Mouse (Mus musculus): ENCODE measurements around the gene Med19. TPM values are rescaled to one million over a fixed set of nuclear protein-coding genes. Genes with fewer than 3 reads are reported as not detected.
"Not testable (repeated sequence)": the region's sequence is repeated elsewhere in the genome, so short reads cannot be mapped to it uniquely, and the experiment has no call there.

The Med19 gene
- polyA plus RNA-seq, 1 experiment from 2014 or later: 41.3 TPM

GRCm38 (mm10) chr2:84671535-84671934 is 6.7 kb upstream of the Med19 start:
- Histone ChIP-seq H3K36me3 (peaks cover 58% of the 10 kb centered on the region), H3K4me2 (0 out of 2 replicates have a peak overlapping the region, but pooled peaks have one; percentile 71), H3K4me1 (peaks cover 15% of the 10 kb centered on the region), H3K27ac (0 out of 2 replicates have a peak overlapping the region, but pooled peaks have one; percentile 97)
- not testable (repeated sequence) for ATAC-seq (replicated peaks; ENCODE audit: low FRiP score); H3K9ac ChIP-seq; H3K4me3 ChIP-seq (replicated peaks); H3K27me3 ChIP-seq; H3K9me3 ChIP-seq (replicated peaks)
- 64% methylated on average over 4 of the region's 5 CpGs for WGBS

GRCm38 (mm10) chr2:84677270-84677967 is 783 bp upstream of the Med19 start:
- peak overlapping the region; percentile 83 for H3K27ac ChIP-seq
- WGBS: 9% methylated on average over 22 of the region's 22 CpGs

DNA sequence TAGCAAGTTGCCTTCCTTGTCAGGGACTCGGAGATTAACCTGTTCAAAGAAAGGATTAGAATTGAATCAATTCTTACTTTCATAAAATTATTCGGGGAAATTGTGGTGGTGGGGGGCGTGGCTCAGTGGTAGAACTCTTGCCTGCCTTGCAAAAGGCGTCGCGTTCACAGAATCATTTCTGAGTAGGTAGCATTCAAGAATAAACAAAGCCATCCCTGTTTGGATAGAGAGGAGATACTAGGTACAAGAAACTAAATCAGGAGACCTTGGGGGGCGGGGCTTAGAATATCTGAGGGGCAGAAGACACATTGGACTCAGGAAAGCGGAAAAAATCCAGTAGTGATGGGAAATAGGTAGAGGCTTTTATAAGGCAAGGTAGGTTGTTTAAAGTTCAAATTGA is 814 bp downstream of the Med19 start, which contains the start of gene Tmx2:
Gene Tmx2 (minus strand): TSS at position 125 of the 400 bp plus-strand sequence.
- ATAC-seq (replicated peaks; ENCODE audit: low FRiP score): no peak
- Histone ChIP-seq H3K27ac (peak within 1 kb of the TSS; percentile 88), H3K36me3 (peaks cover 34% of the 10 kb centered on the region), H3K27me3 (no peaks in the 10 kb centered on the region), H3K4me1 (peaks cover 20% of the 10 kb centered on the region), H3K9ac (peak within 1 kb of the TSS; percentile 94), H3K9me3 (replicated peaks) (no peaks in the 10 kb centered on the region), H3K4me3 (replicated peaks) (peak within 1 kb of the TSS; percentile 98), H3K4me2 (peak within 1 kb of the TSS; percentile 68)
- WGBS: 15% methylated on average over 8 of the region's 8 CpGs

More at GRCm38 (mm10) chr2:84677270-84677967, 783 bp upstream of the Med19 start:
- Histone ChIP-seq H3K4me2 (peak overlapping the region; percentile 61), H3K9me3 (replicated peaks) (no peaks in the 10 kb centered on the region), H3K9ac (peak overlapping the region; percentile 49), H3K4me3 (replicated peaks) (peak overlapping the region; percentile 98), H3K36me3 (peaks cover 45% of the 10 kb centered on the region), H3K27me3 (no peaks in the 10 kb centered on the region), H3K4me1 (peaks cover 20% of the 10 kb centered on the region)
- peak; percentile 65 for ATAC-seq (replicated peaks; ENCODE audit: low FRiP score)

DNA sequence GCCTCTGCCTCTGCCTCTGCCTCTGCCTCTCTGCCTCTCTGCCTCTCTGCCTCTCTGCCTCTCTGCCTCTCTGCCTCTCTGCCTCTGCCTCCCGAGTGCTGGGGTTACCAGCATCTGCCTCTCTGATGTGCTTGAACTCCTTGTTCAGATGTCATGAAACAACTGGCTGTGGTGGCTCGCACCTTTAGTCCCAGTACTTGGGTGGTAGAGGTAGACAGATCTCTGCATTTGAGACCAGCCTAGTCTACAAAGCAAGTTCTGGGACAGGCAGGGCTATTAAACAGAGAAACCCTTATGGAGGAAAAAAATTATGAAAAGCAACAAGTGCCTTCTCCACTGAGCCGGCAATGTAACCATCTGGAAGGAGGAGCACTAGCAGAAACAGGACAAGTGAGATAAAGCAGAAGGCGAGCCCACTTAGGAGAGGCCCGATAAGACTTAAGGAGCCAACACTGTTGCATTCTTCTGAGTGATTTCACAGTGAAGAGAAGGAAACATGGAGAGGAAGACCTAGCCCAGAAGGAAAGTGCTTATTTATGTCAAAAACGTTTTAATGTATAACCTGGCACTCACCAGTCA is 4.5 kb downstream of the Med19 start:
- Histone ChIP-seq H3K4me3 (replicated peaks) (no peak overlapping the region), H3K36me3 (peaks cover 46% of the 10 kb centered on the region), H3K27me3 (no peaks in the 10 kb centered on the region), H3K27ac (no peak overlapping the region), H3K9ac (no peak overlapping the region), H3K4me1 (peaks cover 8% of the 10 kb centered on the region), H3K9me3 (replicated peaks) (no peaks in the 10 kb centered on the region), H3K4me2 (no peak overlapping the region)
- no peak for ATAC-seq (replicated peaks; ENCODE audit: low FRiP score)
- 84% methylated on average over 6 of the region's 6 CpGs for WGBS

- no peaks in the 10 kb centered on the region for H3K27me3 ChIP-seq
- no peak overlapping the region for H3K9ac ChIP-seq
- H3K27ac ChIP-seq: no peak overlapping the region
- ATAC-seq (replicated peaks; ENCODE audit: low FRiP score): no peak
- no peak overlapping the region for H3K4me2 ChIP-seq
- H3K9me3 ChIP-seq (replicated peaks): no peaks in the 10 kb centered on the region
- no peaks in the 10 kb centered on the region for H3K4me1 ChIP-seq
- WGBS: 82% methylated on average over 2 of the region's 2 CpGs
- peaks cover 88% of the 10 kb centered on the region for H3K36me3 ChIP-seq
- no peak overlapping the region for H3K4me3 ChIP-seq (replicated peaks)
Observed at GRCm38 (mm10) chr2:84688080-84688844, 10.1 kb downstream of the Med19 start.

DNA sequence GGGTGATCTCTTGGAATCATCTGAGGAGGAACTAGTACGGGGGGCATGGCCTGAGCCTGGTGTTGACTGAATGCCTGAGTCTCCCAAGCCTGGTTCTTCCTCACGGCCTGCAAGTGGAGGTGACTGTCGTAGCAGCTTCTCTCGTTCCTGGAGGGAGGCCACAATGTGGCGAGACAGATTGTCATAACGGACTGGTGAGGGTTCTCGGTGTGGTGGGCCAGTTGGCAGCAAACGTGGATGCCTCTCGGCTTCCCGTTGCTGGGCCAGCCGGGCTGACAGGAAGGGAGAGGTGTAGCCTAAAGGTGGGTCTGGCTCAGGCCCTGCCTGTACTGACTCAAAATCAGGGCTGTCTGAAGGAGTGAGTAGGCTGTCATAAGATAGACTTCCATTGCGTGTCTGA is 11.8 kb downstream of the Med19 start:
- Histone ChIP-seq H3K27me3 (no peaks in the 10 kb centered on the region), H3K9me3 (replicated peaks) (no peaks in the 10 kb centered on the region), H3K27ac (no peak overlapping the region), H3K4me3 (replicated peaks) (no peak overlapping the region), H3K4me2 (no peak overlapping the region), H3K36me3 (peaks cover 93% of the 10 kb centered on the region), H3K4me1 (no peaks in the 10 kb centered on the region), H3K9ac (no peak overlapping the region)
- ATAC-seq (replicated peaks; ENCODE audit: low FRiP score): no peak
- 92% methylated on average over 12 of the region's 12 CpGs for WGBS

- H3K36me3 ChIP-seq: peaks cover 92% of the 10 kb centered on the region
- H3K9ac ChIP-seq: no peak overlapping the region
- no peak overlapping the region for H3K27ac ChIP-seq
- no peaks in the 10 kb centered on the region for H3K4me1 ChIP-seq
- no peak overlapping the region for H3K4me3 ChIP-seq (replicated peaks)
- no peak overlapping the region for H3K4me2 ChIP-seq
- WGBS: 88% methylated on average over 5 of the region's 5 CpGs
- H3K9me3 ChIP-seq (replicated peaks): no peaks in the 10 kb centered on the region
- H3K27me3 ChIP-seq: no peaks in the 10 kb centered on the region
- no peak for ATAC-seq (replicated peaks; ENCODE audit: low FRiP score)
Observed at GRCm38 (mm10) chr2:84695007-84695695, 16.9 kb downstream of the Med19 start.

- no peak overlapping the region for H3K9ac ChIP-seq
- WGBS: 98% methylated on average over 1 of the region's 1 CpGs
- no peaks in the 10 kb centered on the region for H3K9me3 ChIP-seq (replicated peaks)
- H3K27ac ChIP-seq: no peak overlapping the region
- H3K4me1 ChIP-seq: peaks cover 15% of the 10 kb centered on the region; the same call in 1 of the 2 replicates
- ATAC-seq (replicated peaks; ENCODE audit: low FRiP score): no peak
- H3K36me3 ChIP-seq: peaks cover 73% of the 10 kb centered on the region
- no peak overlapping the region for H3K4me3 ChIP-seq (replicated peaks)
- H3K27me3 ChIP-seq: no peaks in the 10 kb centered on the region
- H3K4me2 ChIP-seq: no peak overlapping the region
Observed at GRCm38 (mm10) chr2:84703497-84703896, 25.3 kb downstream of the Med19 start.

GRCm38 (mm10) chr2:84704329-84704728 is 26.1 kb downstream of the Med19 start:
- H3K9ac ChIP-seq: no peak overlapping the region
- 62% methylated on average over 5 of the region's 5 CpGs for WGBS
- H3K9me3 ChIP-seq (replicated peaks): no peaks in the 10 kb centered on the region
- H3K4me1 ChIP-seq: peaks cover 16% of the 10 kb centered on the region; the same call in 1 of the 2 replicates
- no peak overlapping the region for H3K4me3 ChIP-seq (replicated peaks)
- no peak overlapping the region for H3K4me2 ChIP-seq
- no peaks in the 10 kb centered on the region for H3K27me3 ChIP-seq
- peak; percentile 80 for ATAC-seq (replicated peaks; ENCODE audit: low FRiP score)
- H3K36me3 ChIP-seq: peaks cover 72% of the 10 kb centered on the region
- H3K27ac ChIP-seq: peak overlapping the region; percentile 54; the same call in 1 of the 2 replicates

GRCm38 (mm10) chr2:84705295-84705694 is 27.1 kb downstream of the Med19 start:
- Histone ChIP-seq H3K4me3 (replicated peaks) (no peak overlapping the region), H3K4me2 (no peak overlapping the region), H3K9ac (no peak overlapping the region), H3K4me1 (peaks cover 16% of the 10 kb centered on the region; the same call in 1 of the 2 replicates), H3K27me3 (no peaks in the 10 kb centered on the region), H3K9me3 (replicated peaks) (no peaks in the 10 kb centered on the region), H3K27ac (0 out of 2 replicates have a peak overlapping the region, but pooled peaks have one; percentile 23), H3K36me3 (peaks cover 72% of the 10 kb centered on the region)
- no peak for ATAC-seq (replicated peaks; ENCODE audit: low FRiP score)
- WGBS: 86% methylated on average over 1 of the region's 1 CpGs

GRCm38 (mm10) chr2:84707523-84707922 is 29.3 kb downstream of the Med19 start:
- no peak overlapping the region for H3K4me2 ChIP-seq
- ATAC-seq (replicated peaks; ENCODE audit: low FRiP score): no peak
- 44% methylated on average over 1 of the region's 1 CpGs for WGBS
- no peaks in the 10 kb centered on the region for H3K27me3 ChIP-seq
- no peak overlapping the region for H3K4me3 ChIP-seq (replicated peaks)
- no peaks in the 10 kb centered on the region for H3K9me3 ChIP-seq (replicated peaks)
- H3K36me3 ChIP-seq: peaks cover 66% of the 10 kb centered on the region
- H3K27ac ChIP-seq: no peak overlapping the region
- H3K4me1 ChIP-seq: peaks cover 17% of the 10 kb centered on the region
- no peak overlapping the region for H3K9ac ChIP-seq

Measured in kidney, embryonic 15.5 days (tissue).